Mouse (Mus musculus) thymus, adult 2 months (tissue): ENCODE results near the gene Gm20388. TPM values are rescaled to one million over a fixed set of nuclear protein-coding genes. Genes with fewer than 3 reads are reported as not detected.
A peak's percentile ranks its signal among the peaks of the same experiment; 100 is the strongest.

ENCODE experiments used
- DNase-seq: peaks from one replicate; pipeline ENCODE4 v3.0.0; 2021
- H3K27ac ChIP-seq: fragments of 200-500 bp; 2 replicates; pipeline ENCODE4 v1.5.1; 2012; ENCODE audit warnings: low read length, control low read depth; ENCODE audit not compliant: control insufficient read depth, insufficient read depth
- H3K27me3 ChIP-seq: fragments of 200-500 bp; 2 replicates; pipeline ENCODE4 v1.6.1; 2012; ENCODE audit warnings: mild to moderate bottlenecking, low read length, moderate library complexity, mixed read lengths; ENCODE audit not compliant: control insufficient read depth, insufficient read depth
- H3K36me3 ChIP-seq: fragments of 200-500 bp; 2 replicates; pipeline ENCODE4 v1.6.1; 2012; ENCODE audit warnings: mild to moderate bottlenecking, low read length, moderate library complexity; ENCODE audit not compliant: control insufficient read depth, insufficient read depth
- H3K4me1 ChIP-seq: fragments of 200-500 bp; replicated peaks from 2 replicates; pipeline ENCODE4 v1.6.1; 2012; ENCODE audit warnings: low read length; ENCODE audit not compliant: control insufficient read depth, insufficient read depth
- H3K4me3 ChIP-seq: fragments of 200-500 bp; 2 replicates; pipeline ENCODE4 v1.5.1; 2012; ENCODE audit warnings: mild to moderate bottlenecking, low read length, control low read depth, moderate library complexity; ENCODE audit not compliant: control insufficient read depth, insufficient read depth
- CTCF ChIP-seq: fragments of 200-500 bp; IDR thresholded peaks from 2 replicates; pipeline ENCODE4 v1.5.1; 2012; ENCODE audit warnings: mild to moderate bottlenecking, control low read depth, low read length, moderate library complexity, borderline replicate concordance; ENCODE audit not compliant: control insufficient read depth, poor library complexity, insufficient read depth; ENCODE audit errors: extremely low read depth
- POLR2A ChIP-seq: fragments of 200-500 bp; IDR thresholded peaks from 2 replicates; pipeline ENCODE4 v1.6.1; 2012; ENCODE audit warnings: mild to moderate bottlenecking, low read length, control low read depth, moderate library complexity; ENCODE audit not compliant: control insufficient read depth, poor library complexity, insufficient read depth; ENCODE audit errors: extremely low read depth
- WGBS: fragments of 180-500 bp; shearing (Covaris S2); methylation state at CpG from one replicate; pipeline ENCODE4 v1.1.7; 2018; 5-methylcytosine and 5-hydroxymethylcytosine counted together
- polyA plus RNA-seq: library from polyadenylated mRNA; depleted of rRNA; stranded (reverse); fragments of >200 nt; gene quantifications from 2 replicates; pipeline ENCODE4 v1.2.3, GENCODE M21; 2012

Gm20388 gene
- polyA plus RNA-seq, 1 experiment = 103 TPM

- 14% methylated on average over 10 of the region's 10 CpGs for WGBS
- Histone ChIP-seq H3K4me1 (peaks cover 7% of the 10 kb centered on the region; the same call in 1 of the 2 replicates), H3K4me3 (no peak overlapping the region), H3K36me3 (no peaks in the 10 kb centered on the region), H3K27ac (no peak overlapping the region), H3K27me3 (no peaks in the 10 kb centered on the region)
- peak; percentile 86 for DNase-seq
- TF ChIP-seq POLR2A = no peak
- peak; percentile 89; the same call in 1 of the 2 replicates for TF ChIP-seq CTCF
Measured at GRCm38 (mm10) chr8:120683602-120684001, 773.0 kb downstream of the Gm20388 start.

- no peak for DNase-seq
- TF ChIP-seq CTCF = no peak
- no peak overlapping the region for H3K27ac ChIP-seq
- no peaks in the 10 kb centered on the region for H3K27me3 ChIP-seq
- WGBS = 89% methylated on average over 5 of the region's 5 CpGs
- H3K4me1 ChIP-seq = peaks cover 7% of the 10 kb centered on the region; the same call in 1 of the 2 replicates
- no peak overlapping the region for H3K4me3 ChIP-seq
- no peaks in the 10 kb centered on the region for H3K36me3 ChIP-seq
Measured at GRCm38 (mm10) chr8:120684082-120684481, 773.4 kb downstream of the Gm20388 start.

GRCm38 (mm10) chr8:120685097-120685496, 774.5 kb downstream of the Gm20388 start:
- Histone ChIP-seq H3K4me1 (peaks cover 7% of the 10 kb centered on the region; the same call in 1 of the 2 replicates), H3K36me3 (no peaks in the 10 kb centered on the region), H3K27ac (no peak overlapping the region), H3K27me3 (no peaks in the 10 kb centered on the region), H3K4me3 (no peak overlapping the region)
- TF ChIP-seq CTCF (no peak), POLR2A (no peak)
- DNase-seq = no peak
- 93% methylated on average over 5 of the region's 5 CpGs for WGBS

GRCm38 (mm10) chr8:120685591-120685990, 775.0 kb downstream of the Gm20388 start:
- no peak overlapping the region for H3K4me3 ChIP-seq
- H3K27me3 ChIP-seq = no peaks in the 10 kb centered on the region
- TF ChIP-seq CTCF = no peak
- TF ChIP-seq POLR2A = no peak
- 84% methylated on average over 8 of the region's 8 CpGs for WGBS
- H3K4me1 ChIP-seq = peaks cover 7% of the 10 kb centered on the region; the same call in 1 of the 2 replicates
- H3K27ac ChIP-seq = peak overlapping the region; percentile 30; the same call in 1 of the 2 replicates
- no peaks in the 10 kb centered on the region for H3K36me3 ChIP-seq
- DNase-seq = no peak

GRCm38 (mm10) chr8:120686051-120686450, 775.4 kb downstream of the Gm20388 start:
- TF ChIP-seq CTCF (no peak), POLR2A (no peak)
- Histone ChIP-seq H3K27ac (peak overlapping the region; percentile 30; the same call in 1 of the 2 replicates), H3K36me3 (no peaks in the 10 kb centered on the region), H3K27me3 (no peaks in the 10 kb centered on the region), H3K4me1 (peaks cover 7% of the 10 kb centered on the region; the same call in 1 of the 2 replicates), H3K4me3 (no peak overlapping the region)
- DNase-seq = no peak
- WGBS = 31% methylated on average over 13 of the region's 13 CpGs

GRCm38 (mm10) chr8:120686576-120686975, 775.9 kb downstream of the Gm20388 start:
- no peaks in the 10 kb centered on the region for H3K36me3 ChIP-seq
- H3K4me3 ChIP-seq = no peak overlapping the region
- 68% methylated on average over 5 of the region's 5 CpGs for WGBS
- H3K27ac ChIP-seq = no peak overlapping the region
- TF ChIP-seq CTCF = no peak
- no peak for TF ChIP-seq POLR2A
- peaks cover 7% of the 10 kb centered on the region; the same call in 1 of the 2 replicates for H3K4me1 ChIP-seq
- no peak for DNase-seq
- no peaks in the 10 kb centered on the region for H3K27me3 ChIP-seq

GRCm38 (mm10) chr8:120687786-120688185, 777.1 kb downstream of the Gm20388 start:
- H3K27me3 ChIP-seq = no peaks in the 10 kb centered on the region
- no peak for DNase-seq
- 90% methylated on average over 8 of the region's 8 CpGs for WGBS

More at GRCm38 (mm10) chr8:120687786-120688185, 777.1 kb downstream of the Gm20388 start:
- Histone ChIP-seq H3K4me3 (no peak overlapping the region), H3K36me3 (no peaks in the 10 kb centered on the region), H3K4me1 (peaks cover 8% of the 10 kb centered on the region; the same call in 1 of the 2 replicates), H3K27ac (no peak overlapping the region)
- TF ChIP-seq CTCF = no peak
- no peak for TF ChIP-seq POLR2A
